Mouse (Mus musculus): ENCODE data around the gene Ipo4. TPM values are rescaled to one million over a fixed set of nuclear protein-coding genes. Genes with fewer than 3 reads are reported as not detected.

Gene Ipo4
- 1.1 TPM for polyA plus RNA-seq (2014; fragmentation: Illumina TruSeq; extraction: RNeasy Lipid Tissue Mini Kit (QIAGEN cat#74804); ENCODE audit: low replicate concordance)

DNA sequence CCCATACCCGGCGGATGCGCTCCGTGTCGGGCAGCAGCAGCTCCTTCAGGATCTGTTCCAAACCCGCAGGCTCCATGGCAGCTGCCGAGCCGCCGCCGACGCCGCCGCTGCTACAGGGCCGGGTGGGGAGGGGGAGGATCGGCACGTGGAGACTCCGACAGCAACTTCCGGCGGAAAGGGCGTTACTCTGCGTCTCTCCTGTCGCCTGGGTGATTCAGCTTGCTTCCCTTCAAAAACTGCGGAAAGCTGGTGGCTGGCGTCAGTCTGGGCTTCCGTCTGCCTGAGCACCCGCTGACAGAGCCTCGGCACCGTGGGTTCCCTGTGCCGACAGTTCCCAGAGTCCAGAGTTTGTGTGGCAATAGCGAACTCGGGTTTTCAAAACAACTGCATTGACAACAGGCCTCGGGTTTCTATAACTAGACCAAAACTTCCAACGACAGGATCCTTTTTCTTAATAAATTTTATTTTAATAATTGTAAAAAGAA is at the start of gene Ipo4:
TSS of gene Ipo4 (minus strand) at position 435 of the 485 bp plus-strand sequence.

GRCm38 (mm10) chr14:55681160-55682117 is 45.7 kb upstream of the Ipo4 start, which contains the start of gene Tinf2:
Gene Tinf2, minus strand, starts transcription at chr14:55681820.

GRCm38 (mm10) chr14:55671833-55672740 is 36.3 kb upstream of the Ipo4 start, which contains the start of the genes Gmpr2 and Nedd8:
Gene Gmpr2, plus strand, starts transcription at chr14:55671941.
Gene Nedd8, minus strand, starts transcription at chr14:55672124.

DNA sequence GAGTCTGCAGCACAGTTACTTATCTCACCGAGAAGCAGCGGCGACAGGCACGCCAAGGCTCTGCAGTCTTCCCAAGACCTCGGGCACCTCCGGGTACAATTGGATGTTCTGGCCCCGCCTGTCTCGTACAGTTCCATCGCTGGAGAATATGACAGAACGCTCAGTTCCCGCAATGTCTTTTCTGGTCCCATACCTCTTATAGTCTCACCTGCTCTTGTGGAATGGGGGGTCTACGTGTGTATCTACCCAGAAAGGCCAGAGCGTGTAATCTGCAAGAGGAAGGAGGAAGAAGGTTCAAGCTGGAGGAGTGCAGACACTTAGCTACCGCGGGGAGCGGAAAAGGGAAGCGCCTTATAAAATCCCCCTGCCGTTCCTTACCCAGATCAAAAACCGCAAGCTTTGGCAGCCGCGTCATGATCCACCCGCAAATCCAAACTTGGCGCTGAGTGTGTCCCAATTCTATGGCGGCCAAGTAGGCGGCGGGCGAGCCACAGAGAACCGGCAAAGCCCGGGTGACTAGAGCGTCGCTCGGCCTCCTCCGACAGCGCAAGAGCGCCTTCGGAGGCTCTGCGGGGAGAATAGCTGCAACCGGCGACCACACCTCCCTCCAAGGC is 24.3 kb upstream of the Ipo4 start, which contains the start of gene Mdp1:
TSS of gene Mdp1 (minus strand) at position 549 of the 614 bp plus-strand sequence.

GRCm38 (mm10) chr14:55649884-55650283 is 14.1 kb upstream of the Ipo4 start, which contains the start of gene Tssk4:
Gene Tssk4, plus strand, starts transcription at chr14:55650184.

GRCm38 (mm10) chr14:55643060-55643907 is 7.5 kb upstream of the Ipo4 start, which contains the start of gene Tm9sf1:
Gene Tm9sf1, minus strand, starts transcription at chr14:55643806.

DNA sequence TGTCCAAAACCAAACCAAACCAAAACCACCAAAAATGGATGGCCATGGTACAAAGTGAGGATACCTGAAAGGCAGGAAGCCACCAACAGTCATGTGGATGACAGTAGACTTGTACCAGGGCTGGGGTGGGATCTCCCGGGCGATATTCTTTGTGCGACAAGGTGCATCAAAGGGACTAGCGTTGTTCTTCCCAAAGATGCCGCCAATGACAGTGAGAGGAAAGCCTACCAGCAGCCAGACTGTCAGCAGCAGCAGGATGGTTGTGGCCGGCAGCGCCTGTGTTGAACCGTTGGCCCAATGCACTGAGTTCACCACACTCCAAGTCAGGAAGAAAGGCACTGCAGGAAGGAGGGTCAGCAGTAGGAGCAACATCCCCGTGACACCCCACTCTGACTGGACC is 2.0 kb upstream of the Ipo4 start, which contains the start of gene Gm49378:
TSS of gene Gm49378 (minus strand) at position 101 of the 400 bp plus-strand sequence.

GRCm38 (mm10) chr14:55617822-55618221 is 17.9 kb downstream of the Ipo4 start, which contains the start of gene Rec8:
Gene Rec8, plus strand, starts transcription at chr14:55618037.

GRCm38 (mm10) chr14:55603271-55603632 is 32.5 kb downstream of the Ipo4 start, which contains the start of gene Irf9:
Gene Irf9, plus strand, starts transcription at chr14:55603571.

GRCm38 (mm10) chr14:55591331-55591891 is 44.3 kb downstream of the Ipo4 start, which contains the start of gene Rnf31:
Gene Rnf31, plus strand, starts transcription at chr14:55591708.

DNA sequence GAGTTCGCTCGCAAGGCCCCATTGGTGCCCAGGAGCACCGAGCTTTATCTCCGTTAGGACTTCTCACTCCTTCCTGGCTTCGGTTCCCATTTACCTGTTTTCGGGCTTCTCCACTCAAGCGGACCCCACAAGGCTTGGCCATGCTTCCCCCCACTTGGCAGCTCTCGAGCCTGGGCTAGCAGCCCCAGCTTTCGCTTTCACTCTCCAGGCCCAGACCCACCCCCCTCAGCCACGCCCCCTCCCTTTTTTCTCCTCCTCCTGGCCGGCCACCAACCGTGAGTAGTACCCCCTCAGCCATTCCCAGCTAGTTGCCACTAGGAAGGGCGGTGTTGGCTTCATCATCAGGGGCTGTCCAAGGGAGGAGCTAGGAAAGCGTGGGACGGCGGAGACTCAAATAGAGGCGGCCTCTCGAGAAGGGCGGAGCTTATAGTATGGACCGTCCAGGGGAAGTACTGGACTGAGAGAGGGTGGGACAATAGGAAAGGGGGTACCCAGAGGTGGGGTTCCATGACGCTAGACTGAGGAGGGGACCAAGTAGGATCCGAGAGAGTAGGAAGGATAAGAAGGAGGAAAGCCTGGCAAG is 44.9 kb downstream of the Ipo4 start, which contains the start of gene Psme2:
TSS of gene Psme2 (minus strand) at position 366 of the 583 bp plus-strand sequence.

GRCm38 (mm10) chr14:55584702-55585565 is 50.8 kb downstream of the Ipo4 start, which contains the start of gene Emc9:
Gene Emc9, minus strand, starts transcription at chr14:55585302.

GRCm38 (mm10) chr14:55577871-55578667 is 57.7 kb downstream of the Ipo4 start, which contains the start of gene Psme1:
Gene Psme1, plus strand, starts transcription at chr14:55578123.

